Mouse (Mus musculus): ENCODE data around the gene Irf7. TPM values are rescaled to one million over a fixed set of nuclear protein-coding genes. Genes with fewer than 3 reads are reported as not detected.

The Irf7 gene
- polyA plus RNA-seq, 1 experiment from 2014 or later: 0.15 TPM

DNA sequence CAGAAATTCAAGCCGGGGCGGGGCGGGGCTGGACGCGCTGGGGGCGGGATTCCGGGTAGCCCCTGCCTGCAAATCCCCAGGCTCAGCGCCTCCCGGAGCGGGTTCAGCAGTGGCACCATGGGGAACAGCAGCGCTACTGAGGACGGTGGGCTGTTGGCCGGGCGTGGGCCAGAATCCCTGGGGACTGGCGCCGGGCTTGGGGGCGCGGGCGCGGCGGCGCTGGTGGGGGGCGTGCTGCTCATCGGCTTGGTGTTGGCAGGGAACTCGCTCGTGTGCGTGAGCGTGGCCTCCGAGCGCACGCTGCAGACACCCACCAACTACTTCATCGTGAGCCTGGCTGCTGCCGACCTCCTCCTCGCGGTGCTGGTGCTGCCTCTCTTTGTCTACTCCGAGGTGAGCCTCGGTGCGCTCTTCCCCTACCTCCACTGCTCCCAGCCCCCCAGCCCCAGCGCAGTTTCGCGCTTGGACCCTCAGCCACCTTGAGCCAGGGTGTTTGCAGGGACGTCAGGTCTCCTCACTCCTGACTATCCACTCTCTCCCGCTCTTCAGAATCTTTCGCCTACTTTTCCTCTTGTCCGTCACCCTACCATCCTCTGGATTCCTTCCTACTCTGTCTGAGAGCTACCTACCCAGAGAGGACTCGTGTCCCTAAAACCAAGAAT, 25.8 kb upstream of the Irf7 start, which contains the start of gene Drd4:
Gene Drd4, plus strand, starts transcription at position 86 of the 662 bp plus-strand sequence.
- peaks cover 9% of the 10 kb centered on the region for H3K36me3 ChIP-seq (replicated peaks)
- WGBS: under 1% methylated on average over 46 of the region's 46 CpGs
- H3K4me3 ChIP-seq: peak within 1 kb of the TSS; percentile 57
- H3K4me1 ChIP-seq: peaks cover 34% of the 10 kb centered on the region
- no peaks in the 10 kb centered on the region for H3K9me3 ChIP-seq
- DNase-seq (ENCODE audit: extremely low spot score, low spot score): peak; percentile 62
- peak within 1 kb of the TSS; percentile 72 for H3K27ac ChIP-seq
- H3K27me3 ChIP-seq (ENCODE audit: poor library complexity, severe bottlenecking): peaks cover 83% of the 10 kb centered on the region

- Histone ChIP-seq H3K36me3 (replicated peaks) (no peaks in the 10 kb centered on the region), H3K4me3 (no peak overlapping the region), H3K4me1 (peaks cover 18% of the 10 kb centered on the region), H3K27me3 (ENCODE audit: poor library complexity, severe bottlenecking) (peaks cover 43% of the 10 kb centered on the region), H3K27ac (no peak overlapping the region), H3K9me3 (no peaks in the 10 kb centered on the region)
- 86% methylated on average over 3 of the region's 3 CpGs for WGBS
- no peak for DNase-seq (ENCODE audit: extremely low spot score, low spot score)
Observed at GRCm38 (mm10) chr7:141288042-141288441, 21.8 kb upstream of the Irf7 start.

DNA sequence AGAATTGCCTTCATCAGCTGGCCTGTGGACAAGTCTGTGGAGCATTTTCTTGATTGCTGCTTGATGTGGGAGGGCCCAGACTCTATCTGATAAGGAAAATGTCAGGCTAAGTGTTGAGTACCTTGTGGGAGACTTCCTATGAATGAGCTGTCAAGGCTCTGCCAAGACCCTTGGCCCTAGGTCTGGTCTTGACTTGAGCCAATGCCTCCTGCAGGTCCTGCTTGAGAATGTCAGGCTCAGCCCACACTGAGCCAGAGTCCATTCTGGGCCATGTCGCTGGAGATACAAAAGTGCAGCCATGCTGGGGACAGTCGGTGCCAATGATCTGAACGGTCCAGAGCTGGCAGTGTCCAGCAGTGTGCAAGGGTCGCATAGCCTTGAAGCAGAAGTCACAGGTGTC, 16.5 kb upstream of the Irf7 start:
- no peak for DNase-seq (ENCODE audit: extremely low spot score, low spot score)
- WGBS: 83% methylated on average over 4 of the region's 4 CpGs
- H3K36me3 ChIP-seq (replicated peaks): no peaks in the 10 kb centered on the region
- no peak overlapping the region for H3K4me3 ChIP-seq
- H3K27me3 ChIP-seq (ENCODE audit: poor library complexity, severe bottlenecking): peaks cover 31% of the 10 kb centered on the region
- no peak overlapping the region for H3K27ac ChIP-seq
- H3K9me3 ChIP-seq: no peaks in the 10 kb centered on the region
- H3K4me1 ChIP-seq: peaks cover 25% of the 10 kb centered on the region

- peaks cover 44% of the 10 kb centered on the region for H3K27me3 ChIP-seq (ENCODE audit: poor library complexity, severe bottlenecking)
- WGBS: 67% methylated on average over 6 of the region's 6 CpGs
- no peak overlapping the region for H3K4me3 ChIP-seq
Observed at GRCm38 (mm10) chr7:141281442-141281841, 15.2 kb upstream of the Irf7 start.

GRCm38 (mm10) chr7:141278766-141279590, 12.7 kb upstream of the Irf7 start, which contains the start of gene Sct:
TSS of gene Sct (minus strand) at chr7:141279133.
- peak within 1 kb of the TSS; percentile 61 for H3K4me3 ChIP-seq
- peak within 1 kb of the TSS; percentile 65 for H3K27ac ChIP-seq
- H3K9me3 ChIP-seq: no peaks in the 10 kb centered on the region
- WGBS: 1% methylated on average over 46 of the region's 46 CpGs
- peaks cover 50% of the 10 kb centered on the region for H3K27me3 ChIP-seq (ENCODE audit: poor library complexity, severe bottlenecking)
- peaks cover 34% of the 10 kb centered on the region for H3K4me1 ChIP-seq
- H3K36me3 ChIP-seq (replicated peaks): no peaks in the 10 kb centered on the region
- DNase-seq (ENCODE audit: extremely low spot score, low spot score): peak; percentile 58

More at GRCm38 (mm10) chr7:141281442-141281841, 15.2 kb upstream of the Irf7 start:
- Histone ChIP-seq H3K9me3 (no peaks in the 10 kb centered on the region), H3K4me1 (peaks cover 33% of the 10 kb centered on the region), H3K27ac (no peak overlapping the region), H3K36me3 (replicated peaks) (no peaks in the 10 kb centered on the region)
- no peak for DNase-seq (ENCODE audit: extremely low spot score, low spot score)

DNA sequence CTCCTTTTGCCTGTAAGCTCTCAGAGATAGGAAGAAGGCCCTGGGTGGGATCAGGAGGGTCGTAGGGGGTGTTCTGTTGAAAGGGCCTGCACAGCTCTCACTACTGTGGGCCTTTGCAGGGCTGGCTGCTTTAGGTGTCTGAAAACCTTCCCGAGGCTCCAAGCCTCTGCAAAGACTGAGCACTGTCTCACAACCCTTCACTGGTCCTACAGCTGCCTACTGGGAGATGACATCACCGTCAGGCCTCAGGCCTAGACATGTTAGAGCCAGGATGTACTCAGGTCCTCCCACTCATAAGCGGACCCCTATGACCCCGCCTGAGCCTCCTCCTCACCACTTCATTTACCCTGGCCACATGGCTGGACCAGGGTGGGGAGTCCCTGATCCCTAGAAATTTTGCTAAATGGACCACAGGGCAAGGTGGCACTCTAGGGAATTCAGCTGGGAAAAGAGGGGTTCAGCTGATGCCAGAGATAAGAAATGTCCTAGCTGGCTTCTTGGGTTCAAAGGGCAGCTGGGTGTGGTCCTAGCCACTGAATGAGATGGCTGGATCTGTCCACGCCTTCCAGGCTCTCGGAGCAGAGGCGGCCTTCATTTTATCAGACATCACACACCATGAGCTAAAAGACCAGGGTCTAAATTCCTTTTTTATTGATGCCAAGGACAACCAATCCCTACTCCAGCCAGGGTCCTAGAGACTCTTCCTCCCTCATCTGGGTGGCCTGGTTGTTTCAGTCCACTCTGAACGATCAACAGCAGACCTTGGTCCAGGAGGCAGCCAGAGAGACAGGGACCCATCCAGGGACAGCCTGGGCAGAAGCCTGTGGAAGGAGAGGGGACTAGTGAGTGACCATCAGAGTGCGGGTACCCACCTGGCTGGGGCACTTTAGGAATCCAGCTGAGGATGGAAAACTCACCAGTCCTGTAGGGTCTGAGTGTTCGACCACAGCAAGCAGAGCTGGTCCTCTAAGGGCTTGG, 11.7 kb upstream of the Irf7 start:
- Histone ChIP-seq H3K4me3 (peak overlapping the region; percentile 61), H3K36me3 (replicated peaks) (no peaks in the 10 kb centered on the region), H3K4me1 (peaks cover 34% of the 10 kb centered on the region), H3K27ac (no peak overlapping the region; the same call in 1 of the 2 replicates), H3K9me3 (no peaks in the 10 kb centered on the region), H3K27me3 (ENCODE audit: poor library complexity, severe bottlenecking) (peaks cover 50% of the 10 kb centered on the region)
- DNase-seq (ENCODE audit: extremely low spot score, low spot score): no peak
- WGBS: 82% methylated on average over 11 of the region's 11 CpGs

DNA sequence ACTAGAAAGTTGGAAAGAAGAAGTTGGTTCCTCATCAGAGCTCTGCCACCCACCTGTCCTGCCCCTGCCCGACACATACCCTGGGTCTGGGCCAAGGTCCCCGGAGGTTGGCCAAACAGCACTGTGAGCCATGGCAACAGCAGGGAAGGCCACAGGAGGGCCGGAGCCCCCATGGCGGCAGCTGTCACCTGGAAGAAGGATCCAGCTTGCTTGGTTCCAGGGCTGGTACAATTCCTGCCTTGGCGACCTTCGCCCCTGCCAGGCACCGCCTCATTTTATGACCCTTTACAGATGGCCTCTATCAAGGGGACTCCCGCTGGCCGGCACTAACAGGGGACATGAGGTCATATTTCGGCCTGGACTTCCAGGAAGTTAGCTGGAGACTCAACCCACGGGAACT, 10.3 kb upstream of the Irf7 start, which contains the start of gene Cdhr5:
Gene Cdhr5, minus strand, starts transcription at position 241 of the 400 bp plus-strand sequence.
- H3K4me1 ChIP-seq: peaks cover 30% of the 10 kb centered on the region
- WGBS: 79% methylated on average over 11 of the region's 11 CpGs
- DNase-seq (ENCODE audit: extremely low spot score, low spot score): no peak
- H3K9me3 ChIP-seq: no peaks in the 10 kb centered on the region
- no peak within 1 kb of the TSS for H3K4me3 ChIP-seq
- no peaks in the 10 kb centered on the region for H3K36me3 ChIP-seq (replicated peaks)
- H3K27ac ChIP-seq: no peak within 1 kb of the TSS
- peaks cover 50% of the 10 kb centered on the region for H3K27me3 ChIP-seq (ENCODE audit: poor library complexity, severe bottlenecking)

DNA sequence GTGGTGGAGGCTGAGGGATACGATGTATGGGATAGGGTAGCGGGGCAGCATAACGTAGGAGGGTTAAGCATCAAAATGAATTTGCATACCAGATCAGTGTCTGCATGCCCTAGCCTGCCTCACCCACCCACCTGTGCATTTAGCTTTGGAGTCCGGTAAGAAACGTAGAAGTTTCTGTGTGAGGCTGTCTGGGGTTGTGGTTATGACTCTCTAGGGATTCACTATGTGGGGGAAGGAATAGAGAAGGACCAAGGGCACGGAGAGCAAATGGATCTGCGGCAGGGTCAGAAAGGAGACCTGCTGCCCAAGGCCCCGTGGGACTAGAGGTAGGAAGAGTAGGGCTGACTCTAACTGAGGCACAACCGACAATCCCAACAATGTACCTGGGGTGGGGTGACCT, 9.1 kb upstream of the Irf7 start:
- 83% methylated on average over 9 of the region's 9 CpGs for WGBS
- H3K27me3 ChIP-seq (ENCODE audit: poor library complexity, severe bottlenecking): peaks cover 43% of the 10 kb centered on the region
- DNase-seq (ENCODE audit: extremely low spot score, low spot score): no peak
- peaks cover 22% of the 10 kb centered on the region for H3K4me1 ChIP-seq
- H3K36me3 ChIP-seq (replicated peaks): no peaks in the 10 kb centered on the region
- no peak overlapping the region for H3K4me3 ChIP-seq
- H3K27ac ChIP-seq: no peak overlapping the region
- no peaks in the 10 kb centered on the region for H3K9me3 ChIP-seq

GRCm38 (mm10) chr7:141270631-141271030, 4.3 kb upstream of the Irf7 start:
- Histone ChIP-seq H3K4me1 (peaks cover 10% of the 10 kb centered on the region), H3K9me3 (no peaks in the 10 kb centered on the region), H3K27me3 (ENCODE audit: poor library complexity, severe bottlenecking) (peaks cover 11% of the 10 kb centered on the region), H3K27ac (no peak overlapping the region), H3K4me3 (no peak overlapping the region), H3K36me3 (replicated peaks) (no peaks in the 10 kb centered on the region)
- DNase-seq (ENCODE audit: extremely low spot score, low spot score): no peak
- 80% methylated on average over 3 of the region's 3 CpGs for WGBS

DNA sequence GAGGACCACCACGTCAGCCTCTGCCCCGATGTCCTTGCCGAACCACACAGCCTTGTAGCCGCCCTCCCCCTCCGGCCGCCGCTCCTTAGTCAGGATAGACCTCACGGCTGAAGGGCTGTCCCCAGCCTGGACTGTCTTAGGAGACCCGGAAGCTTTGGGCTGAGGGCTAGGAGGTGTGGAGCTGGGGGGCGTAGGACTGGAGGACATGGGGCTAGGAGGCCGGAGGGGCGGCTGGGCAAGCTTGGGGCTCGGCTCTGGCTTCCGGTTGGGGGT, 2.9 kb upstream of the Irf7 start:
- peaks cover 6% of the 10 kb centered on the region for H3K36me3 ChIP-seq (replicated peaks)
- no peak overlapping the region for H3K4me3 ChIP-seq
- H3K4me1 ChIP-seq: peaks cover 19% of the 10 kb centered on the region
- H3K9me3 ChIP-seq: no peaks in the 10 kb centered on the region
- DNase-seq (ENCODE audit: extremely low spot score, low spot score): no peak
- WGBS: 83% methylated on average over 14 of the region's 14 CpGs
- no peak overlapping the region for H3K27ac ChIP-seq
- peaks cover 11% of the 10 kb centered on the region for H3K27me3 ChIP-seq (ENCODE audit: poor library complexity, severe bottlenecking)

GRCm38 (mm10) chr7:141268466-141269272, 2.4 kb upstream of the Irf7 start:
- DNase-seq (ENCODE audit: extremely low spot score, low spot score): no peak
- H3K27ac ChIP-seq: no peak overlapping the region
- peaks cover 11% of the 10 kb centered on the region for H3K36me3 ChIP-seq (replicated peaks)
- H3K4me3 ChIP-seq: no peak overlapping the region
- no peaks in the 10 kb centered on the region for H3K9me3 ChIP-seq
- peaks cover 22% of the 10 kb centered on the region for H3K4me1 ChIP-seq
- H3K27me3 ChIP-seq (ENCODE audit: poor library complexity, severe bottlenecking): peaks cover 11% of the 10 kb centered on the region
- 81% methylated on average over 24 of the region's 24 CpGs for WGBS

- H3K27ac ChIP-seq: 0 out of 2 replicates have a peak overlapping the region, but pooled peaks have one; percentile 20
- no peak overlapping the region for H3K4me3 ChIP-seq
- H3K36me3 ChIP-seq (replicated peaks): peaks cover 44% of the 10 kb centered on the region
- H3K9me3 ChIP-seq: no peaks in the 10 kb centered on the region
- H3K27me3 ChIP-seq (ENCODE audit: poor library complexity, severe bottlenecking): peaks cover 11% of the 10 kb centered on the region
- 39% methylated on average over 11 of the region's 11 CpGs for WGBS
- DNase-seq (ENCODE audit: extremely low spot score, low spot score): no peak
- H3K4me1 ChIP-seq: peaks cover 22% of the 10 kb centered on the region
Observed at GRCm38 (mm10) chr7:141265411-141265738, 906 bp downstream of the Irf7 start.
